Mouse (Mus musculus) myocyte (in vitro differentiated cells): ENCODE measurements around the gene Ipcef1.

ENCODE experiments used
- E2F4 ChIP-seq: IDR thresholded peaks from one replicate; pipeline ENCODE4 v1.6.1; 2011; ENCODE audit warnings: mild to moderate bottlenecking, control low read depth, moderate library complexity; ENCODE audit not compliant: insufficient read depth
- MAX ChIP-seq: IDR thresholded peaks from one replicate; pipeline ENCODE4 v1.6.1; 2011; ENCODE audit warnings: low read depth, mild to moderate bottlenecking, control low read depth
- MYOD1 ChIP-seq, 3 experiments: IDR thresholded peaks; one replicate each; pipeline ENCODE4 v1.6.1; 2011; ENCODE audit warnings: control low read depth in 2 of 3, low read depth in 2 of 3, mild to moderate bottlenecking in 2 of 3, moderate library complexity in 1 of 3; ENCODE audit not compliant: insufficient read length in 2 of 3, control insufficient read depth in 1 of 3
- MYOG ChIP-seq, 3 experiments: IDR thresholded peaks; one replicate each; pipeline ENCODE4 v1.6.1; 2011; ENCODE audit warnings: control low read depth in 2 of 3, low read depth in 2 of 3, mild to moderate bottlenecking in 2 of 3; ENCODE audit not compliant: insufficient read length in 2 of 3, control insufficient read depth in 1 of 3, insufficient read depth in 1 of 3
- POLR2A ChIP-seq: IDR thresholded peaks from one replicate; pipeline ENCODE4 v1.6.1; 2011; ENCODE audit warnings: low read depth, mild to moderate bottlenecking, control low read depth, moderate library complexity; ENCODE audit not compliant: insufficient read length
- POLR2AphosphoS2 ChIP-seq: IDR thresholded peaks from one replicate; pipeline ENCODE4 v1.6.1; 2011; ENCODE audit warnings: low read depth, control low read depth; ENCODE audit not compliant: insufficient read length
- REST ChIP-seq: IDR thresholded peaks from one replicate; pipeline ENCODE4 v1.6.1; 2011; ENCODE audit warnings: mild to moderate bottlenecking, control low read depth, moderate library complexity; ENCODE audit not compliant: insufficient read depth, insufficient read length
- TCF12 ChIP-seq: IDR thresholded peaks from one replicate; pipeline ENCODE4 v1.6.1; 2011; ENCODE audit warnings: mild to moderate bottlenecking, control low read depth; ENCODE audit not compliant: poor library complexity, insufficient read depth, severe bottlenecking
- TCF3 ChIP-seq: IDR thresholded peaks from one replicate; pipeline ENCODE4 v1.6.1; 2011; ENCODE audit warnings: low read depth, control low read depth; ENCODE audit not compliant: insufficient read length
- USF1 ChIP-seq: IDR thresholded peaks from one replicate; pipeline ENCODE4 v1.6.1; 2011; ENCODE audit warnings: low read depth, mild to moderate bottlenecking, control low read depth, moderate library complexity

- TF ChIP-seq POLR2A (no peak), TCF12 (no peak), MAX (no peak), MYOG (IDR thresholded peaks at IDR 0.05; ENCODE audit: control insufficient read depth in 1 of 3, insufficient read depth in 1 of 3, insufficient read length in 2 of 3, low read depth in 2 of 3) (no peak), E2F4 (no peak), TCF3 (no peak), MYOD1 (IDR thresholded peaks at IDR 0.05; ENCODE audit: control insufficient read depth in 1 of 3, insufficient read length in 2 of 3, low read depth in 2 of 3) (no peak), REST (no peak), POLR2AphosphoS2 (no peak), USF1 (no peak)
Observed at GRCm38 (mm10) chr10:7057546-7057945, 5.3 kb upstream of the Ipcef1 start.
